Mouse (Mus musculus) midbrain, embryonic 12.5 days (tissue): ENCODE data around the gene Pex11b. TPM values are rescaled to one million over a fixed set of nuclear protein-coding genes. Genes with fewer than 3 reads are reported as not detected.
"Not testable (repeated sequence)": the region's sequence is repeated elsewhere in the genome, so short reads cannot be mapped to it uniquely, and the experiment has no call there.

Experiments used
- ATAC-seq: fragments of 200-750 bp; cut with Nextera tagmentation; 2 replicates; pipeline ENCODE4 v1.8.0; 2017; ENCODE audit warnings: low read depth, moderate TSS enrichment, moderate library complexity; ENCODE audit not compliant: low FRiP score
- H3K27ac ChIP-seq: fragments of 300-500 bp; sonication (generic); replicated peaks from 2 replicates; pipeline ENCODE4 v1.5.1; 2016; ENCODE audit warnings: mild to moderate bottlenecking
- H3K27me3 ChIP-seq: fragments of 300-500 bp; sonication (generic); 2 replicates; pipeline ENCODE4 v1.6.1; 2016; ENCODE audit warnings: mild to moderate bottlenecking
- H3K36me3 ChIP-seq: fragments of 300-500 bp; sonication (generic); 2 replicates; pipeline ENCODE4 v1.6.1; 2016
- H3K4me1 ChIP-seq: fragments of 300-500 bp; sonication (generic); 2 replicates; pipeline ENCODE4 v1.6.1; 2016
- H3K4me2 ChIP-seq: fragments of 300-500 bp; sonication (generic); replicated peaks from 2 replicates; pipeline ENCODE4 v1.6.1; 2016; ENCODE audit warnings: mild to moderate bottlenecking, moderate library complexity
- H3K4me3 ChIP-seq: fragments of 300-500 bp; sonication (generic); 2 replicates; pipeline ENCODE4 v1.5.1; 2016; ENCODE audit warnings: mild to moderate bottlenecking
- H3K9ac ChIP-seq: fragments of 300-500 bp; sonication (generic); replicated peaks from 2 replicates; pipeline ENCODE4 v1.6.1; 2016; ENCODE audit warnings: mild to moderate bottlenecking, moderate library complexity
- H3K9me3 ChIP-seq: fragments of 300-500 bp; sonication (generic); 2 replicates; pipeline ENCODE4 v1.6.1; 2016; ENCODE audit warnings: mild to moderate bottlenecking
- WGBS: fragments of 180-500 bp; shearing (Covaris S2); methylation state at CpG from one replicate; pipeline ENCODE4 v1.1.7; 2016; 5-methylcytosine and 5-hydroxymethylcytosine counted together
- polyA plus RNA-seq: library from polyadenylated mRNA; unstranded; fragments of >200 nt; fragmentation: Nextera tagmentation; extraction: Ambion mirVana; gene quantifications from 2 replicates; pipeline ENCODE4 v1.2.1, GENCODE M21; 2016

Gene Pex11b
- polyA plus RNA-seq, 1 experiment from 2014 or later: 46.5 TPM

GRCm38 (mm10) chr3:96683496-96683895 is 48.3 kb downstream of the Pex11b start:
- H3K9ac ChIP-seq: no peak overlapping the region
- no peaks in the 10 kb centered on the region for H3K36me3 ChIP-seq
- H3K27ac ChIP-seq: no peak overlapping the region
- H3K4me2 ChIP-seq: no peak overlapping the region
- H3K4me3 ChIP-seq: no peak overlapping the region
- H3K9me3 ChIP-seq: no peaks in the 10 kb centered on the region
- WGBS: 94% methylated on average over 3 of the region's 3 CpGs
- no peak for ATAC-seq
- H3K27me3 ChIP-seq: peaks cover 57% of the 10 kb centered on the region
- no peaks in the 10 kb centered on the region; the same call in 1 of the 2 replicates for H3K4me1 ChIP-seq

GRCm38 (mm10) chr3:96684151-96684821 is 49.1 kb downstream of the Pex11b start:
- Histone ChIP-seq H3K27me3 (peaks cover 58% of the 10 kb centered on the region), H3K4me2 (peak overlapping the region; percentile 34), H3K9ac (no peak overlapping the region; the same call in 1 of the 2 replicates)

GRCm38 (mm10) chr3:96684822-96685156 is 49.6 kb downstream of the Pex11b start:
- WGBS: 46% methylated on average over 28 of the region's 28 CpGs
- ATAC-seq: no peak
- peaks cover 5% of the 10 kb centered on the region for H3K4me1 ChIP-seq
- no peak overlapping the region for H3K4me3 ChIP-seq
- H3K9me3 ChIP-seq: no peaks in the 10 kb centered on the region
- H3K4me2 ChIP-seq: peak overlapping the region; percentile 34
- no peaks in the 10 kb centered on the region for H3K36me3 ChIP-seq
- H3K27me3 ChIP-seq: peaks cover 56% of the 10 kb centered on the region
- H3K9ac ChIP-seq: no peak overlapping the region; the same call in 1 of the 2 replicates
- no peak overlapping the region for H3K27ac ChIP-seq

More at GRCm38 (mm10) chr3:96684151-96684821, 49.1 kb downstream of the Pex11b start:
- no peak for ATAC-seq
- no peak overlapping the region for H3K4me3 ChIP-seq
- no peaks in the 10 kb centered on the region for H3K36me3 ChIP-seq
- H3K9me3 ChIP-seq: no peaks in the 10 kb centered on the region
- no peak overlapping the region for H3K27ac ChIP-seq
- peaks cover under 1% of the 10 kb centered on the region for H3K4me1 ChIP-seq
- 62% methylated on average over 17 of the region's 17 CpGs for WGBS

GRCm38 (mm10) chr3:96686057-96686456 is 50.9 kb downstream of the Pex11b start:
- not testable (repeated sequence) for ATAC-seq, H3K36me3 ChIP-seq, H3K9ac ChIP-seq, H3K9me3 ChIP-seq, H3K27ac ChIP-seq, H3K4me3 ChIP-seq, H3K4me2 ChIP-seq
- Histone ChIP-seq H3K4me1 (peaks cover 12% of the 10 kb centered on the region), H3K27me3 (peaks cover 43% of the 10 kb centered on the region)
- WGBS: 92% methylated on average over 5 of the region's 5 CpGs

GRCm38 (mm10) chr3:96688854-96689253 is 53.7 kb downstream of the Pex11b start:
- Histone ChIP-seq H3K9me3 (no peaks in the 10 kb centered on the region), H3K36me3 (no peaks in the 10 kb centered on the region), H3K9ac (no peak overlapping the region), H3K27ac (no peak overlapping the region), H3K4me3 (no peak overlapping the region), H3K4me1 (peaks cover 12% of the 10 kb centered on the region), H3K4me2 (no peak overlapping the region), H3K27me3 (peaks cover 27% of the 10 kb centered on the region)
- 85% methylated on average over 11 of the region's 11 CpGs for WGBS
- ATAC-seq: no peak

- H3K27ac ChIP-seq: no peak overlapping the region
- H3K9ac ChIP-seq: no peak overlapping the region
- peaks cover 12% of the 10 kb centered on the region for H3K4me1 ChIP-seq
- ATAC-seq: 0 out of 2 replicates have a peak, but pooled peaks have one; percentile 12
- H3K9me3 ChIP-seq: no peaks in the 10 kb centered on the region
- H3K4me3 ChIP-seq: no peak overlapping the region
- H3K27me3 ChIP-seq: peaks cover 12% of the 10 kb centered on the region; the same call in 1 of the 2 replicates
- 54% methylated on average over 3 of the region's 3 CpGs for WGBS
- H3K36me3 ChIP-seq: no peaks in the 10 kb centered on the region
- no peak overlapping the region for H3K4me2 ChIP-seq
Measured at GRCm38 (mm10) chr3:96690298-96690697, 55.1 kb downstream of the Pex11b start.

GRCm38 (mm10) chr3:96692506-96692905 is 57.3 kb downstream of the Pex11b start:
- Histone ChIP-seq H3K27me3 (peaks cover 9% of the 10 kb centered on the region; the same call in 1 of the 2 replicates), H3K4me3 (no peak overlapping the region)
- 15% methylated on average over 3 of the region's 3 CpGs for whole genome bisulfite sequencing

GRCm38 (mm10) chr3:96693579-96693978 is 58.4 kb downstream of the Pex11b start:
- H3K27me3 ChIP-seq: peaks cover 9% of the 10 kb centered on the region; the same call in 1 of the 2 replicates
- H3K36me3 ChIP-seq: no peaks in the 10 kb centered on the region
- no peak overlapping the region for H3K27ac ChIP-seq
- peaks cover 26% of the 10 kb centered on the region for H3K4me1 ChIP-seq
- no peaks in the 10 kb centered on the region for H3K9me3 ChIP-seq
- H3K4me3 ChIP-seq: no peak overlapping the region
- whole genome bisulfite sequencing: 88% methylated on average over 1 of the region's 1 CpGs
- H3K9ac ChIP-seq: no peak overlapping the region
- H3K4me2 ChIP-seq: no peak overlapping the region
- ATAC-seq: no peak

More at GRCm38 (mm10) chr3:96692506-96692905, 57.3 kb downstream of the Pex11b start:
- H3K36me3 ChIP-seq: no peaks in the 10 kb centered on the region
- H3K4me2 ChIP-seq: no peak overlapping the region
- H3K27ac ChIP-seq: no peak overlapping the region
- no peak for ATAC-seq
- H3K4me1 ChIP-seq: peaks cover 21% of the 10 kb centered on the region
- H3K9ac ChIP-seq: no peak overlapping the region
- H3K9me3 ChIP-seq: no peaks in the 10 kb centered on the region

Other genes with a start within 250 kb of the Pex11b start
- 0.26 TPM in 1 of 2 replicates, not detected in the other for gene BC107364, start 183.1 kb upstream of the Pex11b start, polyA plus RNA-seq
- gene Hfe2, start 110.2 kb upstream of the Pex11b start, polyA plus RNA-seq: 0.89 and 1.0 TPM in 2 replicates
- gene Txnip, start 77.4 kb upstream of the Pex11b start, polyA plus RNA-seq: 52.7 and 53.6 TPM in 2 replicates
- gene Gm16253, start 58.4 kb upstream of the Pex11b start, polyA plus RNA-seq: 1.6 and 2.0 TPM in 2 replicates
- gene Polr3gl, start 41.2 kb upstream of the Pex11b start, polyA plus RNA-seq: 35.8 and 44.3 TPM in 2 replicates
- gene Ankrd34a, start 38.7 kb upstream of the Pex11b start, polyA plus RNA-seq: 2.6 and 2.7 TPM in 2 replicates
- 5.6 and 6.8 TPM in 2 replicates for gene Lix1l, start 34.2 kb upstream of the Pex11b start, polyA plus RNA-seq
- gene Rbm8a, start 5.4 kb upstream of the Pex11b start, polyA plus RNA-seq: 163 and 166 TPM in 2 replicates
- gene Gm42957, start 98 bp downstream of the Pex11b start, polyA plus RNA-seq: 0.08 TPM in 1 of 2 replicates, not detected in the other
- gene Itga10, start 10.2 kb downstream of the Pex11b start, polyA plus RNA-seq: 0.75 and 0.85 TPM in 2 replicates
- gene Ankrd35, start 34.8 kb downstream of the Pex11b start, polyA plus RNA-seq: 0.33 and 0.40 TPM in 2 replicates
- gene Pias3, start 61.0 kb downstream of the Pex11b start, polyA plus RNA-seq: 45.9 and 47.0 TPM in 2 replicates
- gene Nudt17, start 73.2 kb downstream of the Pex11b start, polyA plus RNA-seq: 12.6 and 13.0 TPM in 2 replicates
- gene Polr3c, start 92.3 kb downstream of the Pex11b start, polyA plus RNA-seq: 38.0 and 42.9 TPM in 2 replicates
- 89.0 and 89.6 TPM in 2 replicates for gene Rnf115, start 92.3 kb downstream of the Pex11b start, polyA plus RNA-seq
- 0.35 TPM in 1 of 2 replicates, not detected in the other for gene Pdzk1, start 193.9 kb downstream of the Pex11b start, polyA plus RNA-seq
- 0.06 and 0.09 TPM in 2 replicates for gene Cd160, start 194.0 kb downstream of the Pex11b start, polyA plus RNA-seq